Mouse (Mus musculus): ENCODE data around the gene Atp7b. TPM values are rescaled to one million over a fixed set of nuclear protein-coding genes. Genes with fewer than 3 reads are reported as not detected.

The Atp7b gene
- polyA plus RNA-seq, 1 experiment from 2014 or later, result 2.6 TPM

GRCm38 (mm10) chr8:22004750-22005522, 55.2 kb downstream of the Atp7b start:
- H3K27ac ChIP-seq (ENCODE audit: low read length), result no peak overlapping the region
- H3K36me3 ChIP-seq (ENCODE audit: control insufficient read depth, insufficient read depth, low read length), result no peaks in the 10 kb centered on the region
- H3K27me3 ChIP-seq (ENCODE audit: control insufficient read depth, insufficient read depth, low read depth, low read length), result no peaks in the 10 kb centered on the region
- no peaks in the 10 kb centered on the region for H3K4me1 ChIP-seq (replicated peaks; ENCODE audit: control insufficient read depth, insufficient read depth, low read length)
- no peak for ATAC-seq (ENCODE audit: low read depth)
- no peaks in the 10 kb centered on the region for H3K9me3 ChIP-seq (ENCODE audit: control insufficient read depth, low read length)
- 79% methylated on average over 14 of the region's 14 CpGs for WGBS
- H3K4me3 ChIP-seq (ENCODE audit: low read length), result no peak overlapping the region
- no peak overlapping the region for H3K9ac ChIP-seq (ENCODE audit: low read length)
- no peak overlapping the region for H3K4me2 ChIP-seq (ENCODE audit: low read depth, low read length)

- WGBS, result 33% methylated on average over 3 of the region's 3 CpGs
- no peak overlapping the region for H3K27ac ChIP-seq (ENCODE audit: low read length)
- H3K27me3 ChIP-seq (ENCODE audit: control insufficient read depth, insufficient read depth, low read depth, low read length), result no peaks in the 10 kb centered on the region
- no peak overlapping the region for H3K4me2 ChIP-seq (ENCODE audit: low read depth, low read length)
- H3K4me1 ChIP-seq (replicated peaks; ENCODE audit: control insufficient read depth, insufficient read depth, low read length), result no peaks in the 10 kb centered on the region
- no peaks in the 10 kb centered on the region for H3K9me3 ChIP-seq (ENCODE audit: control insufficient read depth, low read length)
- no peaks in the 10 kb centered on the region for H3K36me3 ChIP-seq (ENCODE audit: control insufficient read depth, insufficient read depth, low read length)
- H3K9ac ChIP-seq (ENCODE audit: low read length), result no peak overlapping the region
- no peak overlapping the region for H3K4me3 ChIP-seq (ENCODE audit: low read length)
- no peak for ATAC-seq (ENCODE audit: low read depth)
These were observed 64.9 kb downstream of the Atp7b start for GRCm38 (mm10) chr8:21995181-21995580.

- H3K9ac ChIP-seq (ENCODE audit: low read length), result no peak overlapping the region
- no peaks in the 10 kb centered on the region for H3K27me3 ChIP-seq (ENCODE audit: control insufficient read depth, insufficient read depth, low read depth, low read length)
- no peaks in the 10 kb centered on the region for H3K36me3 ChIP-seq (ENCODE audit: control insufficient read depth, insufficient read depth, low read length)
- no peaks in the 10 kb centered on the region for H3K4me1 ChIP-seq (replicated peaks; ENCODE audit: control insufficient read depth, insufficient read depth, low read length)
- H3K4me2 ChIP-seq (ENCODE audit: low read depth, low read length), result no peak overlapping the region
- 23% methylated on average over 6 of the region's 6 CpGs for WGBS
- no peak overlapping the region for H3K4me3 ChIP-seq (ENCODE audit: low read length)
- no peaks in the 10 kb centered on the region for H3K9me3 ChIP-seq (ENCODE audit: control insufficient read depth, low read length)
- peak; percentile 67; the same call in 1 of the 2 replicates for ATAC-seq (ENCODE audit: low read depth)
- H3K27ac ChIP-seq (ENCODE audit: low read length), result no peak overlapping the region
These were observed 67.9 kb downstream of the Atp7b start for GRCm38 (mm10) chr8:21992184-21992583.

DNA sequence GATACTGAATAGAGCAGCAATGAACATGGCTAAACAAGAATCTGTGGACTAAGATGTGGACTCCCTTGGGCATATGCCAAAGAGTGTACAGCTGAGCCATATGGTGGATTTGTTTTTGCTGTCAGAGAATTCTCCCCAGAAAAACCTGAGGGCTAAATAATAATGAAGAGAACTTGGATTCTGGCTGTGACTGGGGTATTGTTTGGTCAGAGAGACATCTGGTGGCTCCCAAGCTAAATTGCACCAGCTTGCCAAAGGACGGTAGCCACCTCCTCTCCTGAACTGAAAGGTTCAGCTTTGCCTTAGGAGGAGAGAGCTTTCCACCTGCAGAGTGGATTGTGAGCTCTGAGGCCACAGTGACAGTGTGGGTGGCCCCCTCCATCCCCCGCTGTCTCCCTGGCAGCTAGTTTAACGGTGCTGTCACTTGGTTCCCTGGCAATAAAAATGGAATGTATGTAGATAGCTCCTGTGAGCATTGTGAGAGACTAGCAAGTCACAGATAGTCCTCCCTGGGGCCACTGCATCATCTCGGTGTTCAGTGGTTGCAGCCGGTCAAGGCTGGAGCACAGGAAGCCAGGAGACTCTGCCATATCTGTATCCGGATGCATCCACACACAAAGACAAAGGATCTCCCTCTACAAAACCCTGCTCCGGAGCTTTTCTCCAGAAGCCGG, 78.3 kb downstream of the Atp7b start:
- no peak overlapping the region for H3K4me3 ChIP-seq (ENCODE audit: low read length)
- H3K4me1 ChIP-seq (replicated peaks; ENCODE audit: control insufficient read depth, insufficient read depth, low read length), result no peaks in the 10 kb centered on the region
- H3K9ac ChIP-seq (ENCODE audit: low read length), result no peak overlapping the region
- H3K4me2 ChIP-seq (ENCODE audit: low read depth, low read length), result no peak overlapping the region
- 62% methylated on average over 8 of the region's 8 CpGs for WGBS
- no peak for ATAC-seq (ENCODE audit: low read depth)
- H3K27me3 ChIP-seq (ENCODE audit: control insufficient read depth, insufficient read depth, low read depth, low read length), result no peaks in the 10 kb centered on the region
- no peak overlapping the region for H3K27ac ChIP-seq (ENCODE audit: low read length)
- H3K9me3 ChIP-seq (ENCODE audit: control insufficient read depth, low read length), result no peaks in the 10 kb centered on the region
- no peaks in the 10 kb centered on the region for H3K36me3 ChIP-seq (ENCODE audit: control insufficient read depth, insufficient read depth, low read length)

GRCm38 (mm10) chr8:21978193-21978592, 81.9 kb downstream of the Atp7b start:
- WGBS, result 61% methylated on average over 4 of the region's 4 CpGs
- Histone ChIP-seq H3K9me3 (ENCODE audit: control insufficient read depth, low read length) (no peaks in the 10 kb centered on the region), H3K4me3 (ENCODE audit: low read length) (no peak overlapping the region), H3K4me1 (replicated peaks; ENCODE audit: control insufficient read depth, insufficient read depth, low read length) (no peaks in the 10 kb centered on the region), H3K9ac (ENCODE audit: low read length) (no peak overlapping the region), H3K27me3 (ENCODE audit: control insufficient read depth, insufficient read depth, low read depth, low read length) (no peaks in the 10 kb centered on the region), H3K36me3 (ENCODE audit: control insufficient read depth, insufficient read depth, low read length) (no peaks in the 10 kb centered on the region), H3K27ac (ENCODE audit: low read length) (no peak overlapping the region), H3K4me2 (ENCODE audit: low read depth, low read length) (no peak overlapping the region)
- no peak for ATAC-seq (ENCODE audit: low read depth)

GRCm38 (mm10) chr8:21969475-21969874, 90.6 kb downstream of the Atp7b start, which contains the start of gene Ccdc70:
Gene Ccdc70 (plus strand): TSS chr8:21969775.
- Histone ChIP-seq H3K27ac (ENCODE audit: low read length) (no peak within 1 kb of the TSS), H3K4me3 (ENCODE audit: low read length) (no peak within 1 kb of the TSS), H3K27me3 (ENCODE audit: control insufficient read depth, insufficient read depth, low read depth, low read length) (no peaks in the 10 kb centered on the region), H3K4me1 (replicated peaks; ENCODE audit: control insufficient read depth, insufficient read depth, low read length) (no peaks in the 10 kb centered on the region), H3K9ac (ENCODE audit: low read length) (no peak within 1 kb of the TSS), H3K9me3 (ENCODE audit: control insufficient read depth, low read length) (no peaks in the 10 kb centered on the region), H3K4me2 (ENCODE audit: low read depth, low read length) (no peak within 1 kb of the TSS), H3K36me3 (ENCODE audit: control insufficient read depth, insufficient read depth, low read length) (no peaks in the 10 kb centered on the region)
- ATAC-seq (ENCODE audit: low read depth), result no peak
- WGBS, result 73% methylated on average over 3 of the region's 3 CpGs

GRCm38 (mm10) chr8:21966646-21967045, 93.5 kb downstream of the Atp7b start:
- no peaks in the 10 kb centered on the region for H3K4me1 ChIP-seq (replicated peaks; ENCODE audit: control insufficient read depth, insufficient read depth, low read length)
- H3K9me3 ChIP-seq (ENCODE audit: control insufficient read depth, low read length), result no peaks in the 10 kb centered on the region
- H3K9ac ChIP-seq (ENCODE audit: low read length), result no peak overlapping the region
- WGBS, result 67% methylated on average over 1 of the region's 1 CpGs
- H3K4me2 ChIP-seq (ENCODE audit: low read depth, low read length), result no peak overlapping the region
- H3K27me3 ChIP-seq (ENCODE audit: control insufficient read depth, insufficient read depth, low read depth, low read length), result no peaks in the 10 kb centered on the region
- H3K27ac ChIP-seq (ENCODE audit: low read length), result no peak overlapping the region
- no peak for ATAC-seq (ENCODE audit: low read depth)
- H3K4me3 ChIP-seq (ENCODE audit: low read length), result no peak overlapping the region
- no peaks in the 10 kb centered on the region for H3K36me3 ChIP-seq (ENCODE audit: control insufficient read depth, insufficient read depth, low read length)

DNA sequence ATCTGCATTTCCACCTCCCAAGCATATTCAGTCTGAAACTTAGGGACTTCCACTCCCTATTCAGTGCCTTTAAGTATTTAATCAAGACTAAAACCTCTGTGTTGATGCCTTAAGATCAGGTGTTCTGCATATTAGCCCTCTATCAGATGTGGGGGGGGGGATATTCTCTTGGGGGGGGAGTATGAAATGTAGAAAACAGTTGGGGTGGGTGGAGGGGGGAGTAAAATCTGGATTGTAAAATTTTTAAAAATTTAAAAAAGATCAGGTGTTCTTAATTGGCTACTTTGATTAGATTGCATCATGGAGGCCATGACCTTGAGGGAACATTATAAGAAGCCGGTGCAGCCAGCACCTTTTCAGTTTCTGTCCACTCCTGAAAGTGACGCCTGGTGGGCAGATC, 101.7 kb downstream of the Atp7b start, which contains the start of gene Fam90a1a:
Fam90a1a (plus strand) TSS at position 301 of the 400 bp plus-strand sequence.
- Histone ChIP-seq H3K4me2 (ENCODE audit: low read depth, low read length) (no peak within 1 kb of the TSS), H3K9ac (ENCODE audit: low read length) (no peak within 1 kb of the TSS), H3K9me3 (ENCODE audit: control insufficient read depth, low read length) (no peaks in the 10 kb centered on the region), H3K27me3 (ENCODE audit: control insufficient read depth, insufficient read depth, low read depth, low read length) (no peaks in the 10 kb centered on the region), H3K27ac (ENCODE audit: low read length) (no peak within 1 kb of the TSS), H3K4me1 (replicated peaks; ENCODE audit: control insufficient read depth, insufficient read depth, low read length) (no peaks in the 10 kb centered on the region), H3K36me3 (ENCODE audit: control insufficient read depth, insufficient read depth, low read length) (no peaks in the 10 kb centered on the region), H3K4me3 (ENCODE audit: low read length) (no peak within 1 kb of the TSS)
- 76% methylated on average over 2 of the region's 2 CpGs for WGBS
- ATAC-seq (ENCODE audit: low read depth), result no peak

DNA sequence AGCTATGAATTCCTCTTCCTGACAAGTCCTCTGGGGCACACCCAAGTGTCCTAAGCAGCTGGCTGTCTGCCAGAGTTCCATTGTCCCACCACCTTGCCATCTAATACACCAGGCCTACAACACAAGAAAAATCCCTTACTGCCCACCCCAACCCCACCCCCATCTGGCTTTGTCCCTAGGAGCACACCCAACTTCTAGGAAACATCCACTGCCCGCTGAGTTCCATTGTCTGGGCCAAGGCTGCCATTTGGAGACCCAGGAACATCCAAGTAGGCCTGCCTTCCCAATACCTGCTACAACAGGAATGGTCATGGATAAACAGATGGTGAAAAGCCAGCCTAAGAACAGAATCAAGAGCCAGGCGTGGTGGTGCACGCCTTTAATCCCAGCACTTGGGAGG, 103.8 kb downstream of the Atp7b start:
- Histone ChIP-seq H3K9ac (ENCODE audit: low read length) (no peak overlapping the region), H3K4me1 (replicated peaks; ENCODE audit: control insufficient read depth, insufficient read depth, low read length) (no peaks in the 10 kb centered on the region), H3K36me3 (ENCODE audit: control insufficient read depth, insufficient read depth, low read length) (no peaks in the 10 kb centered on the region), H3K9me3 (ENCODE audit: control insufficient read depth, low read length) (no peaks in the 10 kb centered on the region), H3K4me2 (ENCODE audit: low read depth, low read length) (no peak overlapping the region), H3K4me3 (ENCODE audit: low read length) (no peak overlapping the region), H3K27ac (ENCODE audit: low read length) (no peak overlapping the region), H3K27me3 (ENCODE audit: control insufficient read depth, insufficient read depth, low read depth, low read length) (no peaks in the 10 kb centered on the region)
- WGBS, result 85% methylated on average over 3 of the region's 3 CpGs
- ATAC-seq (ENCODE audit: low read depth), result no peak
